Mouse (Mus musculus) midbrain, embryonic 11.5 days (tissue): ENCODE results near the gene Tcf20. TPM values are rescaled to one million over a fixed set of nuclear protein-coding genes. Genes with fewer than 3 reads are reported as not detected.

ENCODE experiments used
- ATAC-seq: fragments of 200-750 bp; cut with Nextera tagmentation; 2 replicates; pipeline ENCODE4 v1.8.0; 2017; ENCODE audit warnings: moderate TSS enrichment, moderate library complexity; ENCODE audit not compliant: low FRiP score
- DNase-seq: peaks from one replicate; pipeline ENCODE4 v3.0.0; 2015; ENCODE audit warnings: low spot score; ENCODE audit errors: missing footprints
- H3K27ac ChIP-seq: fragments of 300-500 bp; sonication (generic); 2 replicates; pipeline ENCODE4 v1.5.1; 2014; ENCODE audit warnings: low read depth, low read length
- H3K27me3 ChIP-seq: fragments of 300-500 bp; sonication (generic); 2 replicates; pipeline ENCODE4 v1.6.1; 2014; ENCODE audit warnings: mild to moderate bottlenecking, low read length, moderate library complexity, mixed read lengths; ENCODE audit not compliant: control insufficient read depth, insufficient read depth
- H3K36me3 ChIP-seq: fragments of 300-500 bp; sonication (generic); 2 replicates; pipeline ENCODE4 v1.6.1; 2014; ENCODE audit warnings: mild to moderate bottlenecking, low read length, moderate library complexity, mixed read lengths; ENCODE audit not compliant: control insufficient read depth, insufficient read depth
- H3K4me1 ChIP-seq: fragments of 300-500 bp; sonication (generic); 2 replicates; pipeline ENCODE4 v1.6.1; 2014; ENCODE audit warnings: low read length; ENCODE audit not compliant: control insufficient read depth, insufficient read depth
- H3K4me2 ChIP-seq: fragments of 300-500 bp; sonication (generic); 2 replicates; pipeline ENCODE4 v1.6.1; 2014; ENCODE audit warnings: mild to moderate bottlenecking, moderate library complexity
- H3K4me3 ChIP-seq: fragments of 300-500 bp; sonication (generic); 2 replicates; pipeline ENCODE4 v1.5.1; 2014; ENCODE audit warnings: low read depth, low read length
- H3K9ac ChIP-seq: fragments of 300-500 bp; sonication (generic); 2 replicates; pipeline ENCODE4 v1.6.1; 2014; ENCODE audit warnings: low read length
- H3K9me3 ChIP-seq: fragments of 300-500 bp; sonication (generic); 2 replicates; pipeline ENCODE4 v1.6.1; 2016; ENCODE audit warnings: low read length; ENCODE audit not compliant: control insufficient read depth
- WGBS: fragments of 180-500 bp; shearing (Covaris S2); extraction: QIAGEN DNeasy Blood & Tissue Kit; methylation state at CpG from one replicate; pipeline ENCODE4 v1.1.7; 2014; 5-methylcytosine and 5-hydroxymethylcytosine counted together
- polyA plus RNA-seq: library from polyadenylated mRNA; unstranded; fragments of >200 nt; fragmentation: Nextera tagmentation; extraction: Ambion mirVana; gene quantifications from 2 replicates; pipeline ENCODE4 v1.2.1, GENCODE M21; 2014

The Tcf20 gene
- polyA plus RNA-seq, 1 experiment from 2014 or later, result 13.5 TPM

- Histone ChIP-seq H3K27ac (no peak overlapping the region; the same call in 1 of the 2 replicates), H3K4me1 (peaks cover 52% of the 10 kb centered on the region), H3K9me3 (no peaks in the 10 kb centered on the region), H3K4me3 (peak overlapping the region; percentile 51; the same call in 1 of the 2 replicates), H3K36me3 (no peaks in the 10 kb centered on the region), H3K9ac (peak overlapping the region; percentile 12; the same call in 1 of the 2 replicates), H3K4me2 (peak overlapping the region; percentile 75; the same call in 1 of the 2 replicates), H3K27me3 (peaks cover 44% of the 10 kb centered on the region)
- ATAC-seq (no peak), DNase-seq (no peak)
- WGBS, result 75% methylated on average over 14 of the region's 14 CpGs
Observed at GRCm38 (mm10) chr15:82964266-82964825, 23.3 kb downstream of the Tcf20 start.

DNA sequence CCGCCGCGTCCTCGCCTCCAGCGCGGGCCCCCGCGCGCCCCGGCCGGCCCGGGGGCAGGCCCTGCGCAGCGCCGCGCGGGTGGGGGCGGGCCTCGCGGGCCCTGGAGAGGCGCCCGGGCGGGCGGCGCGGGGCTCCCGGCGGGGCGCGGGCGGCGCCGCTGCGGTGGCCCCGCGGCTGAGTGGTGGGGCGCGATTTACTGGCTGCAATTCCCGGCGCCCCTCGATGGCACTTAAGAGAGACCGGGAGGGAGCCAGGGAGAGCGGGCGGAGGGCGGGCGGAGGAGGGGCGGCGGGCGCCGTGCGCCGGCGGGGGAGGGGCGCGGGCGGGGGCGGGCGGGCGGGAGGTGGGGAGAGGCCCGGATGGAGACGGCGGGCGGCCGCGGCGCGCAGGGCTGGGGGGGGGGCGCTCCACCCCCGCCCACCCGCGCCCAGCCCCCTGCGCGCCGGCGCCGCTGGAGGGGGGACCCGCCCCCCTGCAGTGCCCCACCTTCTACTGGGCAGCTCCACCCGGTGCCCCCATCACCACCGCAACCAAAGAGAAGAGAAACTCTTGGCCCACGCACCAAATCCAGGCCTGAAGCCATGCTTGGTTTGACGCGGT is 24.0 kb downstream of the Tcf20 start:
- peak overlapping the region; percentile 71; the same call in 1 of the 2 replicates for H3K9ac ChIP-seq
- DNase-seq (no peak), ATAC-seq (no peak; the same call in 1 of the 2 replicates)
- WGBS, result 1% methylated on average over 23 of the region's 82 CpGs
- peak overlapping the region; percentile 75 for H3K4me2 ChIP-seq
- H3K4me3 ChIP-seq, result peak overlapping the region; percentile 51
- peaks cover 50% of the 10 kb centered on the region for H3K27me3 ChIP-seq
- H3K36me3 ChIP-seq, result no peaks in the 10 kb centered on the region
- H3K4me1 ChIP-seq, result peaks cover 52% of the 10 kb centered on the region
- H3K9me3 ChIP-seq, result no peaks in the 10 kb centered on the region
- H3K27ac ChIP-seq, result no peak overlapping the region

GRCm38 (mm10) chr15:82963090-82963489 is 24.6 kb downstream of the Tcf20 start:
- H3K27ac ChIP-seq, result no peak overlapping the region

DNA sequence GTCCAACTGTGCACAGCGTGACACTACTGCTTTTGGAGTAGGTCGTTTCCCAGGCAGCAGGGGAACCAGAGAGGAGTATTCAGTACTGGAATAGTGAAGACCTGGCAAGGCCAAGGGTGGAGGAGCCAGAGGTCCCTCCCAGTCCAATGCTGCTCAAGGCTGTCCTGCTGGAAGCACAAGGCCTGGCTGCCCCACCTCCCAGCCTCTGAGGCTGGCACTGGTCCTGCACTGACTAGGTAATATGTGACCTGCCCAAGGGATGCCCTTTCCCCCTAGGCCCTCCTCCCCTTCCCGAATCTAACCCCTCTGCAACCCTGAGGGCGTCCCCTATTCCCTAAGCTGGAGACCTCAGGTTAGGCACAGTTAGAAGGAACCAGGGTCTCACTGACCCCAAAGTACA is 25.1 kb downstream of the Tcf20 start:
- no peak for ATAC-seq
- H3K9ac ChIP-seq, result no peak overlapping the region
- H3K27me3 ChIP-seq, result peaks cover 50% of the 10 kb centered on the region
- H3K27ac ChIP-seq, result no peak overlapping the region
- no peak for DNase-seq
- no peaks in the 10 kb centered on the region for H3K36me3 ChIP-seq
- no peaks in the 10 kb centered on the region for H3K9me3 ChIP-seq
- peaks cover 49% of the 10 kb centered on the region for H3K4me1 ChIP-seq
- H3K4me2 ChIP-seq, result peak overlapping the region; percentile 75
- WGBS, result 33% methylated on average over 4 of the region's 4 CpGs
- H3K4me3 ChIP-seq, result peak overlapping the region; percentile 51

More at GRCm38 (mm10) chr15:82963090-82963489, 24.6 kb downstream of the Tcf20 start:
- H3K36me3 ChIP-seq, result no peaks in the 10 kb centered on the region
- no peaks in the 10 kb centered on the region for H3K9me3 ChIP-seq
- H3K4me1 ChIP-seq, result peaks cover 52% of the 10 kb centered on the region
- DNase-seq (no peak), ATAC-seq (no peak)
- peak overlapping the region; percentile 71 for H3K9ac ChIP-seq
- peaks cover 50% of the 10 kb centered on the region for H3K27me3 ChIP-seq
- H3K4me3 ChIP-seq, result peak overlapping the region; percentile 51
- 3% methylated on average over 33 of the region's 39 CpGs for WGBS
- H3K4me2 ChIP-seq, result peak overlapping the region; percentile 75

DNA sequence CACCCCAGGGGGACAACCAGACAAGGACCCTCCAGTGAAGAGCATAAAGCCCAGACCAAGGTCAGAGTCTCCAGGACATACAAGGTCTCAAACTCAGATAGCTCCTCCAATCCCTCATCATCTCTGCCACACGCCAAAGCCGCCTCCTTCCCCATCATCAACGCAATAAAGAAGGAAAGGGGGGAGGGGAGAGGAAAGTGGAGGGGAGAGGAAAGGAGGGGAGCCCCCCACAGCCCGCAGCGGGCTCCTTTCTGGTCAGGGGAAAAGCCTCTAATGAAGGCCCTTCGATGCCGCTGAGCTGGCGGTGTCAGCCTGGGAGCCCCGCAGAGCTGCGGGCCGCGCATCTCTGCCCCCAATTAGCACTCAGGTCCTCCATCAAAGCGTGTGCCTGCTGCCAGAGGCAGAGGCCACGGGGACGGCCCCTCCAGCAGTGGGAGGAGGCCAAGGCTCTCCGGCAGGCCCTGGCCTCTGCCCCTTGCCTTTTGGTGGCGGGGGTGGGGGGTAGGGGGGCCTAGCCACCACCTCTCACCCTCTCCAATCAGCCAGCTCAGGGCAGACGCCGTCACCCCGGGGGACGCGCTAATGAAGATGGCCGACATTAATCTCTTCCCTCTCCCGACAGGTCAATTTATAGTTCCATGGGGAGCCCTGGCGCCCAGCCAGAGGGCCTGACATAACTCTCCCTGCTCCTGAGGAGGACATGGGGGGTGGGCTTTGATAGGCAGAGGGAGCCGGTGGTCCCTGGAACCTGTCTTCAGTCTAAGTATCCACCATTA is 26.7 kb downstream of the Tcf20 start:
- 0% methylated on average over 26 of the region's 26 CpGs for WGBS
- peak overlapping the region; percentile 25 for H3K27ac ChIP-seq
- H3K9me3 ChIP-seq, result no peaks in the 10 kb centered on the region
- peak overlapping the region; percentile 46 for H3K4me2 ChIP-seq
- peak overlapping the region; percentile 47 for H3K9ac ChIP-seq
- no peaks in the 10 kb centered on the region for H3K36me3 ChIP-seq
- ATAC-seq, result peak; percentile 57
- peak; percentile 92 for DNase-seq
- H3K4me3 ChIP-seq, result peak overlapping the region; percentile 14
- peaks cover 49% of the 10 kb centered on the region for H3K4me1 ChIP-seq
- H3K27me3 ChIP-seq, result peaks cover 52% of the 10 kb centered on the region

- 72% methylated on average over 12 of the region's 12 CpGs for WGBS
- no peak overlapping the region for H3K4me2 ChIP-seq
- no peak for ATAC-seq
Observed at GRCm38 (mm10) chr15:82959151-82959550, 28.5 kb downstream of the Tcf20 start.

DNA sequence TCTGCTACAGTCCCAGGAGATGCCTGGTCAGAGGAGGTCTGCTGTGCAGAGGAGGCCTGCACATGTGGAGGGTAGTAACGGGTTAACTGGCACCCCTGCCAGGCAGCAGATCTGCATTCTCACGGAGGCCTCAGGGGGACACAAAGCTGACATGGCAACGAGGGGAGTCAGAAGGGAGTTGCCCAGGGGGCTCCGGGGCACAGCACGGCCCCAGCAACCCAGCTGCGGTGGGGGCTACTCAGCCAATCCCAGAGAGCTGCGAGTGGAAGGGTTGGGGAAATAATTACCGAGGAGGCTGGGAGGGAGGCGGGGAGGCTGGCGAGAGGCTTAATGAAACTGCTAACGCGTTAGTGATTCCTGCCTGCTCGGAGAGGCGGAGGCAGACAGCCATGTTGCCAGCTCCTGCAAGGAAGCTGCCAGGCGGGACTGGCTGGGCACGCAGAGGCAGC is 29.4 kb downstream of the Tcf20 start:
- Histone ChIP-seq H3K36me3 (no peaks in the 10 kb centered on the region), H3K27ac (no peak overlapping the region), H3K9me3 (no peaks in the 10 kb centered on the region), H3K9ac (0 out of 2 replicates have a peak overlapping the region, but pooled peaks have one; percentile 28), H3K27me3 (peaks cover 47% of the 10 kb centered on the region), H3K4me3 (peak overlapping the region; percentile 6; the same call in 1 of the 2 replicates), H3K4me1 (peaks cover 48% of the 10 kb centered on the region), H3K4me2 (peak overlapping the region; percentile 36)
- ATAC-seq, result peak; percentile 38
- WGBS, result 2% methylated on average over 16 of the region's 16 CpGs
- DNase-seq, result peak; percentile 90

More at GRCm38 (mm10) chr15:82959151-82959550, 28.5 kb downstream of the Tcf20 start:
- H3K9ac ChIP-seq, result no peak overlapping the region
- H3K4me3 ChIP-seq, result no peak overlapping the region
- H3K9me3 ChIP-seq, result no peaks in the 10 kb centered on the region
- H3K27ac ChIP-seq, result no peak overlapping the region
- DNase-seq, result no peak
- peaks cover 47% of the 10 kb centered on the region for H3K4me1 ChIP-seq
- no peaks in the 10 kb centered on the region for H3K36me3 ChIP-seq
- H3K27me3 ChIP-seq, result peaks cover 43% of the 10 kb centered on the region

DNA sequence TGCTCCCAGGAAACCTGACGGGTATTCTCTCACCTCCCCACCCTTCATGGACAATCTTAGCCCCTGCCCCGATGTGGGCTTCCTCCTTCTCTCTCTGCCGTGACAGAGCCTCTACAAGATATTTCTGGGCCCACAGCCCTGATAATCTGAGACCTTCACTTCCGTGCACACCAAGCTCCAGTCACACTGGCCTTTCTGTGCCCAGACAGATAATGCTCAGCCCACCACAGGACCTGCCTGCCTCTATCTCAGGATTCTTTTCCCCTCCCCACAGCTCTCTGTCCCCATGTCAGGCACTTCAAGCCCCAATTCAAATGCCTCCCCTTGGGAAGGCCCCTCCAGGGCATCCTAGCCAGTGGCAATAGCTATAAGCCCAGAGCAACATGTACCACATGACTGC is 31.0 kb downstream of the Tcf20 start:
- 63% methylated on average over 4 of the region's 4 CpGs for WGBS
- Histone ChIP-seq H3K9ac (no peak overlapping the region), H3K4me1 (peaks cover 55% of the 10 kb centered on the region)

More for the DNA sequence above, 31.0 kb downstream of the Tcf20 start:
- Histone ChIP-seq H3K4me2 (no peak overlapping the region), H3K9me3 (no peaks in the 10 kb centered on the region), H3K27me3 (peaks cover 40% of the 10 kb centered on the region), H3K36me3 (no peaks in the 10 kb centered on the region), H3K4me3 (no peak overlapping the region), H3K27ac (no peak overlapping the region)
- ATAC-seq, result no peak
- no peak for DNase-seq
